Mouse (Mus musculus) gastrocnemius, postnatal 14 days (tissue): ENCODE measurements at regions not wholly inside any gene's neighbourhood (a gene's known extent, or its start where the extent isn't known, plus 50 kb on each side); places are given as distances from the start of the nearest gene placed in this dataset.

Experiments used
- DNase-seq: peaks from one replicate; pipeline ENCODE4 v3.0.0; 2021; ENCODE audit warnings: mixed read lengths
- intact Hi-C: fragments of 180-260 bp; cut with DNase I; formaldehyde crosslinking; loops from one replicate; pipeline ENCODE4 v1.15.1; 2025; ENCODE audit warnings: low total_unique reads

- intact Hi-C loops: no loop called here
- DNase-seq: peak; percentile 26
Observed at GRCm38 (mm10) chr5:115790436-115790835, 54.6 kb upstream of the Cit start.
